Mouse (Mus musculus) heart, embryonic 11.5 days (tissue): ENCODE measurements around the gene Sost. TPM values are rescaled to one million over a fixed set of nuclear protein-coding genes. Genes with fewer than 3 reads are reported as not detected.

Source experiments
- ATAC-seq: fragments of 200-750 bp; cut with Nextera tagmentation; replicated peaks from 2 replicates; pipeline ENCODE4 v1.8.0; 2017; ENCODE audit warnings: moderate library complexity; ENCODE audit not compliant: insufficient number of reproducible peaks, low FRiP score, low TSS enrichment
- H3K27ac ChIP-seq: fragments of 300-500 bp; sonication (generic); 2 replicates; pipeline ENCODE4 v1.5.1; 2014; ENCODE audit warnings: mild to moderate bottlenecking, low read depth, low read length
- H3K27me3 ChIP-seq: fragments of 300-500 bp; sonication (generic); 2 replicates; pipeline ENCODE4 v1.6.1; 2014; ENCODE audit warnings: mild to moderate bottlenecking, low read length, mixed read lengths; ENCODE audit not compliant: control insufficient read depth, insufficient read depth
- H3K36me3 ChIP-seq: fragments of 300-500 bp; sonication (generic); 2 replicates; pipeline ENCODE4 v1.6.1; 2014; ENCODE audit warnings: mild to moderate bottlenecking, low read length, moderate library complexity, mixed read lengths; ENCODE audit not compliant: control insufficient read depth, insufficient read depth
- H3K4me1 ChIP-seq: fragments of 300-500 bp; sonication (generic); 2 replicates; pipeline ENCODE4 v1.6.1; 2014; ENCODE audit warnings: low read length; ENCODE audit not compliant: control insufficient read depth, insufficient read depth
- H3K4me2 ChIP-seq: fragments of 300-500 bp; sonication (generic); 2 replicates; pipeline ENCODE4 v1.6.1; 2014; ENCODE audit warnings: mild to moderate bottlenecking, moderate library complexity
- H3K4me3 ChIP-seq: fragments of 300-500 bp; sonication (generic); 2 replicates; pipeline ENCODE4 v1.5.1; 2014; ENCODE audit warnings: low read depth, low read length
- H3K9ac ChIP-seq: fragments of 300-500 bp; sonication (generic); 2 replicates; pipeline ENCODE4 v1.6.1; 2014; ENCODE audit warnings: mild to moderate bottlenecking, low read depth, low read length, moderate library complexity
- H3K9me3 ChIP-seq: fragments of 300-500 bp; sonication (generic); replicated peaks from 2 replicates; pipeline ENCODE4 v1.6.1; 2016; ENCODE audit warnings: low read length; ENCODE audit not compliant: control insufficient read depth
- WGBS: fragments of 180-500 bp; shearing (Covaris S2); extraction: QIAGEN DNeasy Blood & Tissue Kit; methylation state at CpG from one replicate; pipeline ENCODE4 v1.1.7; 2014; ENCODE audit not compliant: insufficient replicate concordance; 5-methylcytosine and 5-hydroxymethylcytosine counted together
- polyA plus RNA-seq: library from polyadenylated mRNA; unstranded; fragments of >200 nt; fragmentation: Nextera tagmentation; extraction: Ambion mirVana; gene quantifications from 2 replicates; pipeline ENCODE4 v1.2.1, GENCODE M21; 2014

Sost gene
- polyA plus RNA-seq, 1 experiment from 2014 or later, result 0.43 TPM

DNA sequence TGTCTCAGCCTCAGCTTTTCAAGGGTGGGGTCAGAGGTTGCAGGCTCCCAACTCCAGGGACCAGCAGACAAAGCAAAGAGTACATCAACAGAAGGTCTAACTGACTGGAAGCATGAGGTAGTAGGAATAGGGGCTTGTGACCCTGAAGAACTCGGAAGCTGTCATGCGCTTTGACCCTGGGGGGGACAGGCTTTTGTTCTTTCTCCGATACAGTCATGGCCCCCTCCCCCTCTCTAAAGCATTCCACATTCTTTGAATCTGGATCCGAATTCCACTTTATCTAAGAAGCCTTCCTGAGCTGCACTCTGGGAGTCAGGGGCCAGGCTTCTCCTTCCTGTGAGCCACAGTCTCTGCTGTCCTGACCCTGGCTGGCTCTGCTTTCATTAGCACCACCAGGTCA, 34.8 kb downstream of the Sost start:
- peak; percentile 31; the same call in 1 of the 2 replicates for ATAC-seq
- Histone ChIP-seq H3K36me3 (no peaks in the 10 kb centered on the region), H3K27ac (no peak overlapping the region), H3K9me3 (no peaks in the 10 kb centered on the region), H3K27me3 (no peaks in the 10 kb centered on the region), H3K9ac (no peak overlapping the region), H3K4me2 (no peak overlapping the region), H3K4me3 (no peak overlapping the region), H3K4me1 (peaks cover 14% of the 10 kb centered on the region)
- 21% methylated on average over 4 of the region's 4 CpGs for WGBS

DNA sequence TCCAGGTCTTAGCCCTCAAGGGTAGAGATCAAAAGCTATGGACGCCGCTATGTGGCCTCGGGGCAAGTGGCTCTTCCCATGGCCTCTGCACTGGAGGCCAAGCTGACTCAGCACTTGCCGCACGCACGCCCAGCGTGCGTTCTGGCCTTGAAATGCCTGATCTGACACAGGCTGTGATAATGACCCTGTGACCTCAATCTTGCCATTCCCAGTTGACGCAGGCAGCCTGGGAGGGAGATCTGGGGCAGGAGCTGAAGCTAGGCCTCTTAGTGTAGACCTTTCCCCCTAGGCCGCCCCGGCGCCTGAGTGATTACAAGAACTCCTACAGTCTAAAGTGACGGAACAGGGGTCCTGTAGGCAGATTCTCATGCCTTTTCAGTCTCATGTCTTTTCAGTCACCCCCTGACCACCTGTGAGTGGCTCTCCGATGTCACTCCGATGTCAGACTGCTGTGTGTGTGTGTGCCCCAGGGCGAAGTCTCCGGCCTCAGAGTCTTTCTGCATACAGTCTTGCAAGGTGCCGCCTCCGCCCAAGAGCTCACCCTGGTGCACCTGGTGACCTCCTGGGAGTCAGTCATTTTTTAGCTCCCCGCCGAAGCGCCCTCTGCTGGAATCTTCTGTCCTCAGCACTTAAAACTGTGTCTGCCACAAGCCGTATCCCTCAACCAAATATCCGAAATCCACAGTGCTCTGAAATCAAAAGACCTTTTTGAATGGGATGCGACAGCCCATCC, 38.6 kb downstream of the Sost start:
- Histone ChIP-seq H3K27me3 (no peaks in the 10 kb centered on the region), H3K27ac (no peak overlapping the region), H3K4me3 (no peak overlapping the region), H3K4me2 (peak overlapping the region; percentile 7), H3K4me1 (peaks cover 10% of the 10 kb centered on the region), H3K9ac (no peak overlapping the region), H3K36me3 (no peaks in the 10 kb centered on the region), H3K9me3 (no peaks in the 10 kb centered on the region)
- ATAC-seq, result no peak
- WGBS, result 27% methylated on average over 25 of the region's 25 CpGs

DNA sequence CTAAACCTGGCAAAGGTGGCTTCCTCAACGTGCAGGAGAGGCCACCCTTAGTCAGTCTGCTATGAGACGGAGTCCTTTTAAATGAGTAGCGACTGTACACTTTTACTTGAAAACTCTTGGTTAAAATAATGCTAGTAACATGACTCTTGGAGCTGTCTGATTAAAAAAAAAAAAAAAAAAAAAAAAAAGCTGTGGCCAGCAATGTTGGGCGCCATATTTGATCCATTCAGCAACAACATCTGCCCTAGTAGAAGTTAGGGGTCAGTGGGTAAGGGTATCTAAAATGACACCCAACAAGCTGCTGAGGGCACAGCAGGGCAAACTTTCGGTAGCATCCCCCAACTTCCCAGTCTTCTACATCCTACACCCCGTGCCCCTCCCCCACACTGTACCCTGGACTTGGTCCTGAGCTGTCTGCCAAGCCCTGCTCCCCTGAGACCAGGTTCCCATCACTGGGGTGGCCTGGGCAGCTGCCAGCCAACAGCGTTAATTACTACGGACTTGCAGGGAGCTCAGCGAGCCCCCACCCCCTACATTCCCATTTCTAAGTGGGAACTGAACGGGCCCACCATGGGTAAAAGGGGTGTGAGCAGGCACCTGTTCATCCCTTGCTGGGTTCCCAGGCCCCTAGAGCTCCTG, 39.7 kb downstream of the Sost start:
- Histone ChIP-seq H3K36me3 (no peaks in the 10 kb centered on the region), H3K27ac (no peak overlapping the region), H3K9me3 (no peaks in the 10 kb centered on the region), H3K4me1 (peaks cover 2% of the 10 kb centered on the region), H3K4me2 (no peak overlapping the region), H3K4me3 (no peak overlapping the region), H3K9ac (no peak overlapping the region), H3K27me3 (no peaks in the 10 kb centered on the region)
- no peak for ATAC-seq
- 79% methylated on average over 10 of the region's 10 CpGs for WGBS

DNA sequence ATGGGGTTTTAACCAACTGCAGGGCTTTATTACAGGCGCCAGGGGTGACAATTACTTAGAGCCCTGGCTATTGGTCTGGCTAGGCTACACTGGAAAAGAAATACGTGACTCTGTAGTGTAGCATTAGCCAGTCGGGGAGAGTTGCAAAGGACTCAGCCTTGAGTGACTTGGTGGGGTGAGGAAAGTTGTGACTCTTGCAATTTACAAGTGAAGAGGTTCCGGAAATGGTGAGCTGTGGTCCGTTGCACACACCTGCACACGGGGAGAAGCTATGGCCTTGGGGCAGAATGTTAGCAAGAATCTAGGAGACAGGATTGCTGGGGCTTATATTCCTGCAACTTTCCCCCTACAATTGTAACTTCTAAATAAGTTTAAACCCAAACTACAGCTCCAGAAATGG, 41.2 kb downstream of the Sost start:
- Histone ChIP-seq H3K36me3 (no peaks in the 10 kb centered on the region), H3K9me3 (no peaks in the 10 kb centered on the region), H3K4me2 (no peak overlapping the region), H3K4me3 (no peak overlapping the region), H3K4me1 (no peaks in the 10 kb centered on the region), H3K9ac (no peak overlapping the region), H3K27ac (no peak overlapping the region), H3K27me3 (no peaks in the 10 kb centered on the region)
- WGBS, result 76% methylated on average over 6 of the region's 6 CpGs
- ATAC-seq, result no peak

DNA sequence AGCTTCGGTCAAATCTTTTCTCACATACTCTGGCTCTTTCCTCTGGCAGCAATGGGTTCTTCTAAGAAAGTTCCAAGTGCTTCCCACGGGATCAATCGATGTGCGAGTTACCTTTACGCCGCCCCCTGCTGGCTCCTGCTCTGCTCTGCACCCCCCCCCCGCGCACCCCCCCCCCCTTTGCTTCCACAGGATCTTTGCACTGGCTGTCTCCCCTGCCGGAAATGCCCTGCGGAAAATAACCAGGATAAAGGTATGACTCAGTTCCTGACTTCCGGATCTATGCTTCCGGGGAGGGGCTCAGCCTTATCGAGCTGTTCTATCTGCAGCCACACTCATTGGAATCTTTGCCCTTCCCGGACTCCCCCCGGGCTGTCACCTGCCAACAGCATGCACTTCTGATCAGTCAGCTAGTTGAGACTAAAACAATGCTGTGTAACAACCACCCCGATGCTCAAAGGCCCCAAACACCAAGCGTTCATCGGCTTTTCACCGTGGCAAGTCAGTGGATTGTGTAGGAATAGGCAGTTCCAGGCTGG, 42.3 kb downstream of the Sost start:
- Histone ChIP-seq H3K4me1 (no peaks in the 10 kb centered on the region), H3K27ac (no peak overlapping the region), H3K27me3 (no peaks in the 10 kb centered on the region), H3K9ac (no peak overlapping the region), H3K4me3 (no peak overlapping the region), H3K9me3 (no peaks in the 10 kb centered on the region), H3K36me3 (no peaks in the 10 kb centered on the region), H3K4me2 (no peak overlapping the region)
- ATAC-seq, result no peak
- WGBS, result 69% methylated on average over 17 of the region's 19 CpGs

DNA sequence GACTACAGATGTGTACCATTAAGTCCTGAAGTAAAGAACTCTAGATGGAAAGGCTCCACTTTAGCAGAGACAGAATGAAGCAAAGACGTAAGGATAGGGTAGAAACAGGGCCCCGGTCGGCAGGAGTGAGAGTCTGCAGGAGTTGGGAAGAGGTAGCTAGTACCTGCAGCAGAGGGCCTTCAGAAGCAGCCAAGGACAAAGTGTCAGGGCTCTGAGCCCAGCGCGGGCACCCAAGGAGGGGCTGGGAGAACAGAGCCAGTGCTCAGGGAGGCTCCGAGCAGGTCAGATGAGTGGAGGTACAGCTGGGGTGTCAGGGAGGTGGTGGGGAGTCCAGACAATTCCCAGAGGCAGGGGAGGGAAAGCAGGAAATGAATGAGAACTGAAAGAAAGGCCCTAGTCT, 42.8 kb downstream of the Sost start:
- Histone ChIP-seq H3K9me3 (no peaks in the 10 kb centered on the region), H3K36me3 (no peaks in the 10 kb centered on the region), H3K4me3 (no peak overlapping the region), H3K27me3 (no peaks in the 10 kb centered on the region), H3K4me1 (no peaks in the 10 kb centered on the region), H3K27ac (no peak overlapping the region), H3K9ac (no peak overlapping the region), H3K4me2 (no peak overlapping the region)
- no peak for ATAC-seq
- 75% methylated on average over 6 of the region's 6 CpGs for WGBS

DNA sequence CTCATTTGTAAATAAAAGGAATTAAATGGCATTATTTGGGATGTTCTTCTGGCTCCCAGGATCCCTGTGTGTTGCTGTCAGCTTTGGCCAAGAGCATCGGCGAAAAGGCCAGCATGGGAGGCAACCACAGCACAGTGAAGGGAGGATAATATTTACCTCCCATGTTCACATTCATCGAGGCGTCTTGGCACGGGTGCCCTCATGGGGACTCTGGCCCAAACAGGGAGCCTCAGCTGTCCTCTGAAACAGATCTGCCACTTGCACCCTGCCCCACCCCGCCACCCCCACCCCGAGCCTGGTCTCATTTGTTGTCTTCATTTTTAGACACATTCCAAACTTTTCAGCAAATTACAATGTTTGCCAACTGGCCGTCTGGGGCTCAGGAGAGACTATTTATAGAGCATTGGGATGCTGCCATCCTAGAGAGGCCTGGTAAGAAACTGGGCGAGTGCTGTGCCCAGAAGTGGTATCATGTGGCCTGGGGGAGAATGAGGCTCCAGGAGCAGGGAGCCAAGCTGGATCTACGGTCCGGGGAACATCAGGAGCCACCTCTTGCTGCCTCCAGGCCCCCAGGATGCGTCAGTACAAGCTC, 45.4 kb downstream of the Sost start:
- H3K27me3 ChIP-seq, result 0 out of 2 replicates have a peak, but pooled peaks cover 4% of the 10 kb centered on the region
- no peaks in the 10 kb centered on the region for H3K9me3 ChIP-seq
- WGBS, result 73% methylated on average over 12 of the region's 12 CpGs
- H3K4me1 ChIP-seq, result no peaks in the 10 kb centered on the region
- no peak for ATAC-seq
- H3K27ac ChIP-seq, result no peak overlapping the region
- H3K4me3 ChIP-seq, result no peak overlapping the region
- H3K4me2 ChIP-seq, result no peak overlapping the region
- H3K9ac ChIP-seq, result no peak overlapping the region
- no peaks in the 10 kb centered on the region for H3K36me3 ChIP-seq

DNA sequence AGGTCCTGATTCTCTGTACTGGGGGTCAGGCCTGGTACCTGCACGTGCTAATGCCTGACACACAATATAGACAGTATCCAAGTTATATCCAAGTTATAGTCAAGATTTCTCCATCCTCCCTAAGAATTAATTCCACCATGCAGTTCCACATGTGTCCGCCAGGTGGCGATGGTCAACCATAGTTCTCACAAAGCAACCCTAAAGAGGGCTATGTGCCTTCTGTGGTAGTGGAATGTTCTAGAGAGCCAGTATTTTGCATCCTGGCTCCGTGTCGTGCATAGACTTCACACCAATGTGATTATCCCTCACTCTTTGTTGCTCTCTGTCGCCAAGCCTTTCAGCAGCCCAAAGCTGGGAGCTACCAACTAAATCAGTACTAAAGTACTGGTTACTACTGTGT, 47.2 kb downstream of the Sost start:
- Histone ChIP-seq H3K9me3 (no peaks in the 10 kb centered on the region), H3K27ac (no peak overlapping the region), H3K36me3 (no peaks in the 10 kb centered on the region), H3K27me3 (0 out of 2 replicates have a peak, but pooled peaks cover 4% of the 10 kb centered on the region), H3K4me3 (no peak overlapping the region), H3K9ac (no peak overlapping the region), H3K4me2 (no peak overlapping the region), H3K4me1 (no peaks in the 10 kb centered on the region)
- WGBS, result under 1% methylated on average over 6 of the region's 6 CpGs
- ATAC-seq, result no peak
